Mouse (Mus musculus): ENCODE measurements around the gene Capn12.
A peak's percentile ranks its signal among the peaks of the same experiment; 100 is the strongest.
"Not testable (repeated sequence)": the region's sequence is repeated elsewhere in the genome, so short reads cannot be mapped to it uniquely, and the experiment has no call there.

The Capn12 gene

GRCm38 (mm10) chr7:28879606-28880005 is 1.6 kb upstream of the Capn12 start:
- no peak for DNase-seq

- DNase-seq: no peak
Measured at GRCm38 (mm10) chr7:28880554-28880953, 668 bp upstream of the Capn12 start.

GRCm38 (mm10) chr7:28883039-28883438 is 1.8 kb downstream of the Capn12 start:
- no peak for DNase-seq

- not testable (repeated sequence) for DNase-seq
Measured at GRCm38 (mm10) chr7:28883704-28884103, 2.5 kb downstream of the Capn12 start.

GRCm38 (mm10) chr7:28886486-28886885 is 5.3 kb downstream of the Capn12 start:
- no peak for DNase-seq

GRCm38 (mm10) chr7:28888701-28889161 is 7.5 kb downstream of the Capn12 start:
- DNase-seq: no peak

GRCm38 (mm10) chr7:28892601-28893000 is 11.4 kb downstream of the Capn12 start:
- no peak for DNase-seq

GRCm38 (mm10) chr7:28893643-28894265 is 12.5 kb downstream of the Capn12 start:
- peak; percentile 67 for DNase-seq

GRCm38 (mm10) chr7:28894942-28895341 is 13.7 kb downstream of the Capn12 start:
- no peak for DNase-seq

- DNase-seq: no peak
Measured at GRCm38 (mm10) chr7:28897661-28898060, 16.4 kb downstream of the Capn12 start.

GRCm38 (mm10) chr7:28899972-28900371 is 18.8 kb downstream of the Capn12 start:
- no peak for DNase-seq

- no peak for DNase-seq
Measured at GRCm38 (mm10) chr7:28901311-28902125, 20.3 kb downstream of the Capn12 start.

GRCm38 (mm10) chr7:28902180-28902579 is 21.0 kb downstream of the Capn12 start:
- DNase-seq: no peak

GRCm38 (mm10) chr7:28902809-28903208 is 21.6 kb downstream of the Capn12 start:
- DNase-seq: no peak

- DNase-seq: no peak
Measured at GRCm38 (mm10) chr7:28903778-28904177, 22.6 kb downstream of the Capn12 start.

- no peak for DNase-seq
Measured at GRCm38 (mm10) chr7:28907195-28907594, 26.0 kb downstream of the Capn12 start.

GRCm38 (mm10) chr7:28911632-28912031 is 30.4 kb downstream of the Capn12 start:
- DNase-seq: peak; percentile 86

- DNase-seq: no peak
Measured at GRCm38 (mm10) chr7:28913171-28913570, 31.9 kb downstream of the Capn12 start.

GRCm38 (mm10) chr7:28916491-28916890 is 35.3 kb downstream of the Capn12 start:
- DNase-seq: no peak

- DNase-seq: peak; percentile 72
Measured at GRCm38 (mm10) chr7:28917503-28918426, 36.5 kb downstream of the Capn12 start.

GRCm38 (mm10) chr7:28918540-28918939 is 37.3 kb downstream of the Capn12 start:
- DNase-seq: no peak

GRCm38 (mm10) chr7:28919815-28920214 is 38.6 kb downstream of the Capn12 start:
- peak; percentile 89 for DNase-seq

- no peak for DNase-seq
Measured at GRCm38 (mm10) chr7:28921178-28921577, 40.0 kb downstream of the Capn12 start.

Measured in lung, postnatal 36 days (tissue).